Mouse (Mus musculus) MEL (cell line): Measurements from ENCODE around the gene Creb3l2.

ENCODE experiments used
- CHD2 ChIP-seq: IDR thresholded peaks from 2 replicates; pipeline ENCODE4 v1.6.1; 2011; ENCODE audit warnings: low read length, improper control_type of control experiment
- KAT2A ChIP-seq: conservative IDR thresholded peaks from 2 replicates; pipeline ENCODE4 v1.6.1; 2012; ENCODE audit warnings: low read depth, low read length, improper control_type of control experiment, inconsistent platforms
- MAX ChIP-seq: IDR thresholded peaks from 2 replicates; pipeline ENCODE4 v1.6.1; 2011; ENCODE audit warnings: low read length, improper control_type of control experiment
- MAZ ChIP-seq: IDR thresholded peaks from 2 replicates; pipeline ENCODE4 v1.6.1; 2012; ENCODE audit warnings: low read depth, mild to moderate bottlenecking, inconsistent platforms, low read length, improper control_type of control experiment
- MYC ChIP-seq: IDR thresholded peaks from 2 replicates; pipeline ENCODE4 v1.6.1; 2011; ENCODE audit warnings: low read depth, mild to moderate bottlenecking, low read length, improper control_type of control experiment, moderate library complexity
- POLR2A ChIP-seq, 2 experiments: IDR thresholded peaks; 2 replicates each; pipeline ENCODE4 v1.6.1; 2011 to 2012; ENCODE audit warnings: low read length in 2 of 2, mild to moderate bottlenecking in 2 of 2, control low read depth in 1 of 2, improper control_type of control experiment in 1 of 2, low read depth in 1 of 2, moderate library complexity in 1 of 2; ENCODE audit not compliant: control insufficient read depth in 1 of 2, insufficient read depth in 1 of 2, poor library complexity in 1 of 2
- RAD21 ChIP-seq: IDR thresholded peaks from 2 replicates; pipeline ENCODE4 v1.6.1; 2011; ENCODE audit warnings: mild to moderate bottlenecking, low read depth, low read length, improper control_type of control experiment
- SIN3A ChIP-seq: IDR thresholded peaks from 2 replicates; pipeline ENCODE4 v1.6.1; 2012; ENCODE audit warnings: low read length, improper control_type of control experiment, inconsistent platforms

DNA sequence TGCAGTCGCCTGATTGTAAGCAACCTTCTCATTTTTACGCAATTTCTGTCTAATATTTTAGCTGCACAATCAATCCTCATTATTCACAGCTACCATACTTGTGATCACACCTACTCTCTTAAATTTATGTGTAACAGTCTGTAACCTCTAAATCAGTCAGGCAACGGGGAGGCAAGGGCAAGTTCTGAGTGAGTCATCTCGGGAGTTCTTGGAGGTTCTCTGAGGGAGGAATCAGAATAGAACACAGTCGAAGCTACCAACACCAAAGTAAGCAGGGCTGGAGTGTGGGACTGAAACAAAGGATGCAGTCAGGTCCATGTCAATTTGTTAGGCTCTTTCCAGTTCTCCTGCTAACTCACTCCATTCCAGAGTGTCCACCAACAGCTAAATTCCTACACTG is 124.0 kb downstream of the Creb3l2 start:
- no peak for TF ChIP-seq POLR2A (IDR thresholded peaks at IDR 0.05; ENCODE audit: control insufficient read depth in 1 of 2, insufficient read depth in 1 of 2, low read depth in 1 of 2, low read length in 2 of 2, poor library complexity in 1 of 2)
- TF ChIP-seq RAD21 = no peak
- no peak for TF ChIP-seq CHD2
- no peak for TF ChIP-seq MAZ
- TF ChIP-seq MYC = no peak
- no peak for TF ChIP-seq MAX
- no peak for TF ChIP-seq KAT2A
- no peak for TF ChIP-seq SIN3A
